Mouse (Mus musculus): Measurements from ENCODE around the gene Sept1. TPM values are rescaled to one million over a fixed set of nuclear protein-coding genes. Genes with fewer than 3 reads are reported as not detected.

The Sept1 gene
- total and polyA plus RNA-seq, 3 experiments: 30.6 to 116 TPM; not detected in 1

DNA sequence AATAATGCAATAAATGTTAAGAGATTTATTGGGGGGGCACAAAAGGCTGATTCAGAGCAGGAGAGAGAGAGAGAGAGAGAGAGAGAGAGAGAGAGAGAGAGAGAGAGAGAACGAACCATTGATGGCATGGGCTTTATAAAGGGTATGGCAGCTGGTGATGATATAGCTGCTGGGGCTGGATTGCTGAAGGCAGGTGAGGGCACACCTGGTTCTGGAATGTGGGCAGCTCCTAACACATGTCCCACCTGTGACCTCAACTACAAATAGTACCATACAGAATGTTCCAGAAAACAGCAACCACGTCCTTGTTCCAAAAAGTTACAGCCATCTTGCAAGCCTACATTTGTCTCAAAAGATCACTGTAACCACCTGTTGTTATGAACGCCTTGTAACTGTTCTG is 1.6 kb downstream of the Sept1 start:
- TF ChIP-seq CTCF (IDR thresholded peaks at IDR 0.05 in 2 of 3, conservative IDR thresholded peaks at IDR 0.05 in 1 of 3; ENCODE audit: control insufficient read depth in 1 of 3, insufficient read depth in 1 of 3, low read depth in 2 of 3, low read length in 3 of 3, poor library complexity in 1 of 3, severe bottlenecking in 1 of 3) (no peak), POLR2A (IDR thresholded peaks at IDR 0.05; ENCODE audit: control insufficient read depth in 1 of 2, insufficient read depth in 1 of 2, low read depth in 1 of 2, low read length in 2 of 2, poor library complexity in 1 of 2) (no peak), GATA1 (IDR thresholded peaks at IDR 0.05; ENCODE audit: low read depth, low read length) (no peak), ZC3H11A (IDR thresholded peaks at IDR 0.05; ENCODE audit: low read depth, low read length) (no peak), MAZ (IDR thresholded peaks at IDR 0.05; ENCODE audit: low read depth, low read length) (no peak), RCOR1 (IDR thresholded peaks at IDR 0.05; ENCODE audit: low read depth, low read length) (no peak), POLR2AphosphoS5 (IDR thresholded peaks at IDR 0.05; ENCODE audit: borderline replicate concordance, low read depth, low read length) (no peak), ZNF384 (IDR thresholded peaks at IDR 0.05; ENCODE audit: low read depth, low read length) (no peak), GABPA (IDR thresholded peaks at IDR 0.05; ENCODE audit: low read depth, low read length) (no peak), EP300 (IDR thresholded peaks at IDR 0.05; ENCODE audit: low read depth in 1 of 2, low read length in 2 of 2) (no peak), ZKSCAN1 (IDR thresholded peaks at IDR 0.05; ENCODE audit: low read depth, low read length) (no peak), BHLHE40 (IDR thresholded peaks at IDR 0.05; ENCODE audit: borderline replicate concordance, low read depth, low read length) (no peak), ETS1 (IDR thresholded peaks at IDR 0.05; ENCODE audit: low read depth, low read length) (no peak), POLR2AphosphoS2 (IDR thresholded peaks at IDR 0.05; ENCODE audit: low read length) (no peak)
- H3K9me3 ChIP-seq (replicated peaks; ENCODE audit: insufficient read depth, low read length): no peaks in the 10 kb centered on the region
- no peaks in the 10 kb centered on the region for H3K27me3 ChIP-seq (ENCODE audit: control insufficient read depth in 1 of 2, insufficient read depth in 2 of 2, low read length in 2 of 2)
- peaks cover 0 to 14% of the 10 kb centered on the region in 2 experiments; a peak in 2 of 4 replicates for H3K36me3 ChIP-seq (ENCODE audit: control insufficient read depth in 1 of 2, insufficient read depth in 2 of 2, low read length in 2 of 2)
- peaks cover 37% of the 10 kb centered on the region for H3K79me2 ChIP-seq (ENCODE audit: control insufficient read depth, insufficient read depth, low read length, poor library complexity)
- peaks cover 2 to 20% of the 10 kb centered on the region in 2 experiments; a peak in 3 of 4 replicates for H3K4me1 ChIP-seq (ENCODE audit: control insufficient read depth in 1 of 2, insufficient read depth in 2 of 2, low read length in 2 of 2)
- H3K27ac ChIP-seq (ENCODE audit: control insufficient read depth, low read depth, low read length): no peak overlapping the region
- no peak for DNase-seq (ENCODE audit: low read depth, low spot score)
- peak overlapping the region; percentile 94 for H3K9ac ChIP-seq (ENCODE audit: control insufficient read depth, low read depth, low read length, poor library complexity, severe bottlenecking)
- H3K4me3 ChIP-seq (ENCODE audit: control insufficient read depth in 1 of 2, insufficient read depth in 1 of 2, low read depth in 2 of 2, low read length in 2 of 2): peak overlapping the region; percentile 80 to 83

DNA sequence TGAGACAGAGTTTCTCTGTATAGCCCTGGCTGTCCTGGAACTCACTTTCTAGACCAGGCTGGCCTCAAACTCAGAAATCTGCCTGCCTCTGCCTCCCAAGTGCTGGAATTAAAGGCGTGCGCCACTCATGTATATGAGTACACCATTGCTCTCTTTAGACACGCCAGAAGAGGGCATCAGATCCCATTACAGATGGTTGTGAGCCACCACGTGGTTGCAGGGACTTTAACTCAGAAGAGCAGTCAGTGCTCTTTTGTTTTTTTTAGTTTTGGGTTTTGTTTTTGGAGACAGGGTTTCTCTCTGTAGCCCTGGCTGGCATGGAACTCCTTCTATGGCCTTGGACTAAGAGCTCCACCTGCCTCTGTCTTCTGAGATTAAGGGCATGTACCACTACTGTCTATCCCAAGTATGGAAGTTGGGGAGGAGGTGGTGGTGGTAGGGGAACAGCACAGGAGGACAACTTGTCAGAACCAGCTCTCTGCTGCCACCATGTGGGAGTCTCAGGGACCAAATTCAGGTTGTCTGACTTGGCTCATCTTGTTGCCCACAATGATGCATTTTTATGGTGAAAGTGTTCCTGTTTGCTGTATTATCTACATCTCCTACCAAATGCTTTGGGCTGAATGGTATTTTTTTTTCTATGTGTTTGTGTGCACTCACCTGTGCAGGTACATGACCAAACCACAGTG is 4.2 kb downstream of the Sept1 start:
- peak overlapping the region; percentile 59 for H3K27ac ChIP-seq (ENCODE audit: control insufficient read depth, low read depth, low read length)
- no peaks in the 10 kb centered on the region for H3K27me3 ChIP-seq (ENCODE audit: control insufficient read depth in 1 of 2, insufficient read depth in 2 of 2, low read length in 2 of 2)
- H3K36me3 ChIP-seq (ENCODE audit: control insufficient read depth in 1 of 2, insufficient read depth in 2 of 2, low read length in 2 of 2): peaks cover 0 to 19% of the 10 kb centered on the region in 2 experiments; a peak in 2 of 4 replicates
- H3K9me3 ChIP-seq (replicated peaks; ENCODE audit: insufficient read depth, low read length): no peaks in the 10 kb centered on the region
- peaks cover 26% of the 10 kb centered on the region for H3K79me2 ChIP-seq (ENCODE audit: control insufficient read depth, insufficient read depth, low read length, poor library complexity)
- no peak overlapping the region for H3K4me3 ChIP-seq (ENCODE audit: control insufficient read depth in 1 of 2, insufficient read depth in 1 of 2, low read depth in 2 of 2, low read length in 2 of 2)
- DNase-seq (ENCODE audit: low read depth, low spot score): peak; percentile 96
- no peak overlapping the region for H3K9ac ChIP-seq (ENCODE audit: control insufficient read depth, low read depth, low read length, poor library complexity, severe bottlenecking)
- peaks cover 11 to 32% of the 10 kb centered on the region in 2 experiments for H3K4me1 ChIP-seq (ENCODE audit: control insufficient read depth in 1 of 2, insufficient read depth in 2 of 2, low read length in 2 of 2)
- no peak for TF ChIP-seq MYB (IDR thresholded peaks at IDR 0.05; ENCODE audit: low read depth, low read length)
- TF ChIP-seq SIN3A (IDR thresholded peaks at IDR 0.05; ENCODE audit: low read length): peak; percentile 91
- 0 out of 4 replicates have a peak, but pooled peaks of 1 of the 2 experiments have one; percentile 26 for TF ChIP-seq EP300 (IDR thresholded peaks at IDR 0.05; ENCODE audit: low read depth in 1 of 2, low read length in 2 of 2)
- no peak for TF ChIP-seq CHD2 (IDR thresholded peaks at IDR 0.05; ENCODE audit: low read length)
- 0 out of 2 replicates have a peak, but pooled peaks have one; percentile 13 for TF ChIP-seq TCF12 (IDR thresholded peaks at IDR 0.05; ENCODE audit: low read depth, low read length)
- no peak for TF ChIP-seq TAL1 (IDR thresholded peaks at IDR 0.05; ENCODE audit: low read length)
- TF ChIP-seq MAFK (IDR thresholded peaks at IDR 0.05; ENCODE audit: borderline replicate concordance, low read depth, low read length): no peak
- TF ChIP-seq TBP (IDR thresholded peaks at IDR 0.05; ENCODE audit: low read depth, low read length): no peak
- no peak for TF ChIP-seq CHD1 (IDR thresholded peaks at IDR 0.05; ENCODE audit: low read depth, low read length)
- TF ChIP-seq MAX (IDR thresholded peaks at IDR 0.05; ENCODE audit: low read length): peak; percentile 89
- TF ChIP-seq ELF1 (IDR thresholded peaks at IDR 0.05; ENCODE audit: low read depth, low read length): peak; percentile 21; the same call in 1 of the 2 replicates
- TF ChIP-seq SMC3 (IDR thresholded peaks at IDR 0.05; ENCODE audit: low read depth, low read length): peak; percentile 79
- no peak for TF ChIP-seq BHLHE40 (IDR thresholded peaks at IDR 0.05; ENCODE audit: borderline replicate concordance, low read depth, low read length)
- TF ChIP-seq GATA1 (IDR thresholded peaks at IDR 0.05; ENCODE audit: low read depth, low read length): 0 out of 2 replicates have a peak, but pooled peaks have one; percentile 13
- peak; percentile 98 for TF ChIP-seq MYC (IDR thresholded peaks at IDR 0.05; ENCODE audit: low read depth, low read length)
- TF ChIP-seq CTCF (IDR thresholded peaks at IDR 0.05 in 2 of 3, conservative IDR thresholded peaks at IDR 0.05 in 1 of 3; ENCODE audit: control insufficient read depth in 1 of 3, insufficient read depth in 1 of 3, low read depth in 2 of 3, low read length in 3 of 3, poor library complexity in 1 of 3, severe bottlenecking in 1 of 3): peak; percentile 74 to 91 (median 84)
- TF ChIP-seq ZMIZ1 (IDR thresholded peaks at IDR 0.05; ENCODE audit: low read depth, low read length): 0 out of 2 replicates have a peak, but pooled peaks have one; percentile 55
- TF ChIP-seq RAD21 (IDR thresholded peaks at IDR 0.05; ENCODE audit: low read depth, low read length): peak; percentile 88
- no peak for TF ChIP-seq MAZ (IDR thresholded peaks at IDR 0.05; ENCODE audit: low read depth, low read length)
- TF ChIP-seq ZC3H11A (IDR thresholded peaks at IDR 0.05; ENCODE audit: low read depth, low read length): peak; percentile 63
- TF ChIP-seq ETS1 (IDR thresholded peaks at IDR 0.05; ENCODE audit: low read depth, low read length): no peak
- no peak for TF ChIP-seq POLR2AphosphoS5 (IDR thresholded peaks at IDR 0.05; ENCODE audit: borderline replicate concordance, low read depth, low read length)
- TF ChIP-seq ZNF384 (IDR thresholded peaks at IDR 0.05; ENCODE audit: low read depth, low read length): peak; percentile 55
- TF ChIP-seq MXI1 (IDR thresholded peaks at IDR 0.05; ENCODE audit: low read depth, low read length): peak; percentile 96

Measured in MEL (cell line).